Mouse (Mus musculus): ENCODE measurements around the gene Grid2ip.

DNA sequence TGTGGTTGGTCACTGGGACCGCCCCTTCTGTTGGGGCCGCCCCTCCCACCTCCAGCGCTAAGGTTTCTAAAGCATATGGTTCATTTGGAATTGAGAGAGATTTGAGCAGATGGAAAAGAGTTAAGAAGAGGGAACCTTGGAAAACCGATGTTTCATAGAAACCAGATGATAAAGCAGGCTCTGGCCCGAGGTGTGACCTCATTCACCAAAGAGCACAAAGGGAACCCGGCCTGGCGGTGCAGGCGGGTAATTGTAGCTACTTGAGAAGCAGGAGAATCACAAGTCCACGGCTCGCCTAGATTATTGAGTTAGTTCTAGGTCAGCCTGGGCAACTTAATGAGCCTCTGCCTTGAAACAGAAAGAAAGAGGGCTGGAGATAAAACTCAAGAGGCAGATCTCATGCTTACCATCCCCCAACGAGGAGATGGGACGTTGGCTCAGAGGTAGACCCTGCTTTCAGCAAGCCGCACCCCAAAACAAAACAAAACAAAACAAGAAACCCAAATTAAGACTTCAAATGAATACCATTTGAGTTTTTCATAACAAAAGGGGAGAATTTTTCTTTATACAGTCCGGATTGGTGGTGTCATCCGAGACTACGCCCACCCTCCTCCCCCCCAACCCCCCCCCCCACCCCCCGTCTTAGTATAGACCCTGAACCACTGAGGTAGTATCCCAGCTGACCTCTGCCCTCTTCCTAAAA lies at the start of gene Grid2ip:
- TF ChIP-seq MYOD1 (IDR thresholded peaks at IDR 0.05; ENCODE audit: control insufficient read depth in 1 of 3, insufficient read length in 2 of 3, low read depth in 2 of 3) (no peak), POLR2A (IDR thresholded peaks at IDR 0.05; ENCODE audit: insufficient read length, low read depth) (no peak), USF1 (IDR thresholded peaks at IDR 0.05; ENCODE audit: low read depth) (no peak), SRF (IDR thresholded peaks at IDR 0.05; ENCODE audit: control insufficient read depth, insufficient read length, low read depth) (no peak), MAX (IDR thresholded peaks at IDR 0.05; ENCODE audit: low read depth) (no peak), MYOG (IDR thresholded peaks at IDR 0.05; ENCODE audit: control insufficient read depth in 1 of 3, insufficient read depth in 1 of 3, insufficient read length in 2 of 3, low read depth in 2 of 3) (no peak), POLR2AphosphoS2 (IDR thresholded peaks at IDR 0.05; ENCODE audit: insufficient read length, low read depth) (no peak)

Data from myocyte (in vitro differentiated cells).